Mouse (Mus musculus) intestine, postnatal 0 days (tissue): ENCODE measurements around the gene Fbxo21. TPM values are rescaled to one million over a fixed set of nuclear protein-coding genes. Genes with fewer than 3 reads are reported as not detected.
A peak's percentile ranks its signal among the peaks of the same experiment; 100 is the strongest.

Source experiments
- ATAC-seq: fragments of 200-750 bp; cut with Nextera tagmentation; 2 replicates; pipeline ENCODE4 v1.8.0; 2017; ENCODE audit warnings: mild to moderate bottlenecking, moderate TSS enrichment, moderate library complexity
- H3K27ac ChIP-seq: fragments of 300-500 bp; sonication (generic); 2 replicates; pipeline ENCODE4 v1.5.1; 2014; ENCODE audit warnings: mild to moderate bottlenecking, low read depth, low read length, moderate library complexity
- H3K27me3 ChIP-seq: fragments of 300-500 bp; sonication (generic); replicated peaks from 2 replicates; pipeline ENCODE4 v1.6.1; 2014; ENCODE audit warnings: low read length, mixed read lengths; ENCODE audit not compliant: control insufficient read depth, insufficient read depth
- H3K36me3 ChIP-seq: fragments of 300-500 bp; sonication (generic); 2 replicates; pipeline ENCODE4 v1.6.1; 2014; ENCODE audit warnings: mild to moderate bottlenecking, moderate library complexity; ENCODE audit not compliant: control insufficient read depth, insufficient read depth
- H3K4me1 ChIP-seq: fragments of 300-500 bp; sonication (generic); replicated peaks from 2 replicates; pipeline ENCODE4 v1.6.1; 2014; ENCODE audit warnings: antibody characterized with exemption, low read length, mixed read lengths; ENCODE audit not compliant: control insufficient read depth, insufficient read depth
- H3K4me2 ChIP-seq: fragments of 300-500 bp; sonication (generic); replicated peaks from 2 replicates; pipeline ENCODE4 v1.6.1; 2014; ENCODE audit warnings: low read depth, mild to moderate bottlenecking, moderate library complexity
- H3K4me3 ChIP-seq: fragments of 300-500 bp; sonication (generic); 2 replicates; pipeline ENCODE4 v1.5.1; 2014; ENCODE audit warnings: low read depth, low read length
- H3K9ac ChIP-seq: fragments of 300-500 bp; sonication (generic); 2 replicates; pipeline ENCODE4 v1.6.1; 2014; ENCODE audit warnings: mild to moderate bottlenecking, low read depth, low read length
- H3K9me3 ChIP-seq: fragments of 300-500 bp; sonication (generic); 2 replicates; pipeline ENCODE4 v1.6.1; 2016; ENCODE audit warnings: mixed run types; ENCODE audit not compliant: control insufficient read depth
- CTCF ChIP-seq: sonication (generic); IDR thresholded peaks from 2 replicates; pipeline ENCODE4 v1.5.1; 2016; ENCODE audit warnings: low read depth, mild to moderate bottlenecking, control low read depth, antibody characterized with exemption, moderate library complexity
- WGBS: fragments of 180-500 bp; shearing (Covaris S2); extraction: QIAGEN DNeasy Blood & Tissue Kit; methylation state at CpG from one replicate; pipeline ENCODE4 v1.1.7; 2014; 5-methylcytosine and 5-hydroxymethylcytosine counted together
- polyA plus RNA-seq: library from polyadenylated mRNA; unstranded; fragments of >200 nt; fragmentation: Nextera tagmentation; extraction: Ambion mirVana; gene quantifications from 2 replicates; pipeline ENCODE4 v1.2.1, GENCODE M21; 2015

Fbxo21 gene
- polyA plus RNA-seq, 1 experiment from 2014 or later = 20.7 TPM

GRCm38 (mm10) chr5:118029035-118029408 lies 52.5 kb downstream of the Fbxo21 start:
- H3K9me3 ChIP-seq = no peaks in the 10 kb centered on the region
- no peaks in the 10 kb centered on the region for H3K36me3 ChIP-seq
- WGBS = 6% methylated on average over 12 of the region's 12 CpGs
- H3K4me3 ChIP-seq = peak overlapping the region; percentile 59
- no peak overlapping the region for H3K27ac ChIP-seq
- H3K4me2 ChIP-seq = peak overlapping the region; percentile 89
- no peak for TF ChIP-seq CTCF
- peaks cover 46% of the 10 kb centered on the region for H3K27me3 ChIP-seq
- peak; percentile 16; the same call in 1 of the 2 replicates for ATAC-seq
- H3K9ac ChIP-seq = no peak overlapping the region
- H3K4me1 ChIP-seq = no peaks in the 10 kb centered on the region

- Histone ChIP-seq H3K36me3 (no peaks in the 10 kb centered on the region), H3K4me1 (no peaks in the 10 kb centered on the region), H3K4me2 (peak overlapping the region; percentile 89), H3K4me3 (peak overlapping the region; percentile 59), H3K9ac (no peak overlapping the region), H3K27ac (no peak overlapping the region), H3K9me3 (no peaks in the 10 kb centered on the region), H3K27me3 (peaks cover 46% of the 10 kb centered on the region)
- 3% methylated on average over 10 of the region's 10 CpGs for WGBS
- no peak for TF ChIP-seq CTCF
- no peak for ATAC-seq
These were observed 52.9 kb downstream of the Fbxo21 start for GRCm38 (mm10) chr5:118029420-118029819.

GRCm38 (mm10) chr5:118030022-118030675 lies 53.6 kb downstream of the Fbxo21 start:
- H3K27me3 ChIP-seq = peaks cover 46% of the 10 kb centered on the region
- no peak overlapping the region for H3K27ac ChIP-seq
- ATAC-seq = no peak
- no peaks in the 10 kb centered on the region for H3K9me3 ChIP-seq
- WGBS = 93% methylated on average over 9 of the region's 9 CpGs
- no peak overlapping the region for H3K4me2 ChIP-seq
- H3K4me1 ChIP-seq = no peaks in the 10 kb centered on the region
- no peaks in the 10 kb centered on the region for H3K36me3 ChIP-seq
- TF ChIP-seq CTCF = no peak
- H3K9ac ChIP-seq = no peak overlapping the region
- H3K4me3 ChIP-seq = no peak overlapping the region

- H3K9me3 ChIP-seq = no peaks in the 10 kb centered on the region
- no peak overlapping the region for H3K4me2 ChIP-seq
- H3K4me3 ChIP-seq = no peak overlapping the region
- H3K9ac ChIP-seq = no peak overlapping the region
- TF ChIP-seq CTCF = no peak
- 26% methylated on average over 5 of the region's 5 CpGs for WGBS
- no peaks in the 10 kb centered on the region for H3K4me1 ChIP-seq
- no peak for ATAC-seq
- H3K36me3 ChIP-seq = no peaks in the 10 kb centered on the region
- no peak overlapping the region for H3K27ac ChIP-seq
- peaks cover 38% of the 10 kb centered on the region for H3K27me3 ChIP-seq
These were observed 54.5 kb downstream of the Fbxo21 start for GRCm38 (mm10) chr5:118031059-118031458.

- H3K9me3 ChIP-seq = no peaks in the 10 kb centered on the region
- H3K4me3 ChIP-seq = no peak overlapping the region
- H3K36me3 ChIP-seq = no peaks in the 10 kb centered on the region
- 69% methylated on average over 4 of the region's 4 CpGs for WGBS
- TF ChIP-seq CTCF = no peak
- H3K27me3 ChIP-seq = peaks cover 33% of the 10 kb centered on the region
- no peak for ATAC-seq
- no peak overlapping the region for H3K4me2 ChIP-seq
- H3K9ac ChIP-seq = no peak overlapping the region
- H3K4me1 ChIP-seq = no peaks in the 10 kb centered on the region
- H3K27ac ChIP-seq = no peak overlapping the region
These were observed 55.0 kb downstream of the Fbxo21 start for GRCm38 (mm10) chr5:118031508-118031907.

GRCm38 (mm10) chr5:118033328-118033727 lies 56.8 kb downstream of the Fbxo21 start:
- Histone ChIP-seq H3K27ac (no peak overlapping the region), H3K9ac (no peak overlapping the region), H3K27me3 (peaks cover 15% of the 10 kb centered on the region), H3K4me3 (no peak overlapping the region), H3K4me1 (no peaks in the 10 kb centered on the region), H3K9me3 (no peaks in the 10 kb centered on the region), H3K36me3 (no peaks in the 10 kb centered on the region), H3K4me2 (no peak overlapping the region)
- WGBS = 46% methylated on average over 4 of the region's 4 CpGs
- TF ChIP-seq CTCF = no peak
- no peak for ATAC-seq

GRCm38 (mm10) chr5:118033740-118034139 lies 57.2 kb downstream of the Fbxo21 start:
- no peak for TF ChIP-seq CTCF
- no peaks in the 10 kb centered on the region for H3K9me3 ChIP-seq
- peaks cover 11% of the 10 kb centered on the region for H3K27me3 ChIP-seq
- no peak overlapping the region for H3K27ac ChIP-seq
- H3K36me3 ChIP-seq = no peaks in the 10 kb centered on the region
- WGBS = 63% methylated on average over 6 of the region's 6 CpGs
- no peak for ATAC-seq
- H3K4me3 ChIP-seq = no peak overlapping the region
- no peak overlapping the region for H3K4me2 ChIP-seq
- H3K4me1 ChIP-seq = no peaks in the 10 kb centered on the region
- H3K9ac ChIP-seq = no peak overlapping the region
